Mouse (Mus musculus): ENCODE data around the gene Srgap1.
A peak's percentile ranks its signal among the peaks of the same experiment; 100 is the strongest.

Srgap1 gene

GRCm38 (mm10) chr10:122046904-122047726, at the start of gene Srgap1:
Gene Srgap1 (minus strand): TSS chr10:122047315.
- peak; percentile 36 for DNase-seq (ENCODE audit: low read depth)

GRCm38 (mm10) chr10:122096462-122096979, 49.4 kb upstream of the Srgap1 start:
- DNase-seq (ENCODE audit: low read depth), result no peak

- peak; percentile 11 for DNase-seq (ENCODE audit: low read depth)
Measured at GRCm38 (mm10) chr10:122090472-122090871, 43.4 kb upstream of the Srgap1 start.

- DNase-seq (ENCODE audit: low read depth), result no peak
Measured at GRCm38 (mm10) chr10:122081352-122081751, 34.2 kb upstream of the Srgap1 start.

GRCm38 (mm10) chr10:122069153-122069552, 22.0 kb upstream of the Srgap1 start:
- no peak for DNase-seq (ENCODE audit: low read depth)

- DNase-seq (ENCODE audit: low read depth), result no peak
Measured at GRCm38 (mm10) chr10:122055826-122056225, 8.7 kb upstream of the Srgap1 start.

- peak; percentile 60 for DNase-seq (ENCODE audit: low read depth)
Measured at GRCm38 (mm10) chr10:122054535-122054934, 7.4 kb upstream of the Srgap1 start.

GRCm38 (mm10) chr10:122051831-122052230, 4.7 kb upstream of the Srgap1 start:
- DNase-seq (ENCODE audit: low read depth), result peak; percentile 92

GRCm38 (mm10) chr10:122047727-122048365, 731 bp upstream of the Srgap1 start:
- peak; percentile 70 for DNase-seq (ENCODE audit: low read depth)

- peak; percentile 18 for DNase-seq (ENCODE audit: low read depth)
Measured at GRCm38 (mm10) chr10:122046511-122046903, 608 bp downstream of the Srgap1 start.

- no peak for DNase-seq (ENCODE audit: low read depth)
Measured at GRCm38 (mm10) chr10:122045946-122046345, 1.2 kb downstream of the Srgap1 start.

GRCm38 (mm10) chr10:122044926-122045325, 2.2 kb downstream of the Srgap1 start:
- no peak for DNase-seq (ENCODE audit: low read depth)

- DNase-seq (ENCODE audit: low read depth), result peak; percentile 53
Measured at GRCm38 (mm10) chr10:122040372-122040771, 6.7 kb downstream of the Srgap1 start.

- DNase-seq (ENCODE audit: low read depth), result no peak
Measured at GRCm38 (mm10) chr10:122039566-122039965, 7.5 kb downstream of the Srgap1 start.

GRCm38 (mm10) chr10:122038554-122038953, 8.6 kb downstream of the Srgap1 start:
- no peak for DNase-seq (ENCODE audit: low read depth)

- no peak for DNase-seq (ENCODE audit: low read depth)
Measured at GRCm38 (mm10) chr10:122033271-122033670, 13.8 kb downstream of the Srgap1 start.

GRCm38 (mm10) chr10:122030420-122030819, 16.7 kb downstream of the Srgap1 start:
- DNase-seq (ENCODE audit: low read depth), result no peak

- no peak for DNase-seq (ENCODE audit: low read depth)
Measured at GRCm38 (mm10) chr10:122029738-122030137, 17.4 kb downstream of the Srgap1 start.

GRCm38 (mm10) chr10:122025198-122025597, 21.9 kb downstream of the Srgap1 start:
- no peak for DNase-seq (ENCODE audit: low read depth)

- DNase-seq (ENCODE audit: low read depth), result no peak
Measured at GRCm38 (mm10) chr10:122020906-122021305, 26.2 kb downstream of the Srgap1 start.

- DNase-seq (ENCODE audit: low read depth), result no peak
Measured at GRCm38 (mm10) chr10:122020255-122020654, 26.9 kb downstream of the Srgap1 start.

GRCm38 (mm10) chr10:122018594-122019048, 28.5 kb downstream of the Srgap1 start:
- no peak for DNase-seq (ENCODE audit: low read depth)

GRCm38 (mm10) chr10:122017743-122018142, 29.4 kb downstream of the Srgap1 start:
- DNase-seq (ENCODE audit: low read depth), result no peak

Data from induced T-regulatory cell, adult 2 months (primary cell).